Mouse (Mus musculus) gastrocnemius, adult 8-10 months (tissue): ENCODE measurements around the gene Pabpn1l. TPM values are rescaled to one million over a fixed set of nuclear protein-coding genes. Genes with fewer than 3 reads are reported as not detected.
A peak's percentile ranks its signal among the peaks of the same experiment; 100 is the strongest.
"Not testable (repeated sequence)": the region's sequence is repeated elsewhere in the genome, so short reads cannot be mapped to it uniquely, and the experiment has no call there.

Experiments
- DNase-seq, 2 experiments: peaks; one replicate each; pipeline ENCODE4 v3.0.0; 2022; ENCODE audit warnings: low spot score in 2 of 2
- microRNA-seq: library from miRNA; unstranded; fragments of <30 nt; microRNA quantifications from one replicate; pipeline ENCODE4 v1.2.0, GENCODE M21; 2022
- total RNA-seq, 4 experiments: library from RNA; stranded (reverse); gene quantifications; 2 replicates each; pipeline ENCODE4 v1.2.4; 2022

Gene Pabpn1l
- total RNA-seq, 4 experiments from 2014 or later = 0.27 TPM; not detected in 3

DNA sequence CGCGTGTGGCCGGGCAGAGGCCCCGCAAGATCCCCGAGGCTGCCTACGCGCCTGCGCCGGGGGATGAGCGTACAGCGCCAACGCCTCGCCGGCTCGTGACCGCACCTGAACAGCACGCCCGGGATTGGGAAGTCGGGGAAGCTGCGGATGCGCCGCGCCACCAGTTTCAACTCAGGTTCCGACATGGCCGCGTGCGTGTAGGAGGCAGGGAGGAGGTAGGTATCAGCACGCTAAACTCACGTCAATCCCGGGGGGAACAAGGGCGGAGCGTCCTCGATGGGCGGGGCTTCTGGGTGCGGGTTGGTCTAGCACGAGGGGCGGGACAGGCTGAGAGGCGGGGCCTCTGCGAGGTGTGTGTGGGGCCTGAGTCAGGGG lies 45.9 kb downstream of the Pabpn1l start, which contains the start of gene Aprt:
Gene Aprt, minus strand, starts transcription at position 262 of the 375 bp plus-strand sequence.
- peak; percentile 92 to 93 for DNase-seq

DNA sequence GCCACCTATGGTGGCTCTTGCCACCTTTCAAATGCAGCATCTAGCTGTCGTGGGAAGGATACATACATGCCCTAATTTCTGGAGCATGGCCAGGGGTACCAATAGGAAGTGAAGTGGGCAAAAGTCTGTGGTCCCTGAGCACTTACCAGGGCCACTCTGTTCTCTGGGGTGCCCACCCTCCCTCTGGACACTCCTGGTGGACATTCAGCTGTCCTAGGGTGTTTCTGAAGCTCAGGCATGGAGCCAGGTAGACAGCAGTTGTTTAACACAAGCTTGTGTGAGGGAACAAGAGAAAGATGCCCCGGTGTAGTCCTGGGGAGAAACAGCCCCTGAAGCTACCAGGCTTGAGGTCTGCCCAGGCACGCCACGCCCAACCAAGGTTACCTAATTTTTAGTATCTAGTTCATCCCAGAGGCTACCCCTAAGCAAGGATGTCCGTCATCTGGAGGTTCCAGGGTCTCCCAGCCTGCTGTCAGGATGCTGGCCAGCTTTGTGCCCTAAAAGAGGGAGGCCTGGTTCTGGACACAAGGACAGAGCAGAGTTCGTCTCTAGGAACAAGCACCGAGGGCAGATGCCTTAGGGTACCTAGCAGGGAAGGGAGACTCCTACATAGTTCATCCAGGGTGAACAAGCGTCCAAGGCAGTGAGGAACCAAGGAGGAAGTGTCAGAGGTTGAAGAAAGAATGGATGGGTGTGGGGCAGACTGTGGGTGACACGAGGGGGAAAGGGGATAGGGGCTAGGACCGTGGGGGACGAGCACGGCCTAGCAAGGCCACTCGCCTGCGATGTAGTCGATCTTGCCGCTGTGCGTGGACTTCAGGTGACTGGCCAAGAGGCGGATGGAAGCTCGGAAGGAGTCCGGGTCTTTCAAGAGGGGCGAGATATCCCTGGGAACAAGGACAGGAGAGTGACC lies 46.5 kb downstream of the Pabpn1l start:
- DNase-seq = no peak

DNA sequence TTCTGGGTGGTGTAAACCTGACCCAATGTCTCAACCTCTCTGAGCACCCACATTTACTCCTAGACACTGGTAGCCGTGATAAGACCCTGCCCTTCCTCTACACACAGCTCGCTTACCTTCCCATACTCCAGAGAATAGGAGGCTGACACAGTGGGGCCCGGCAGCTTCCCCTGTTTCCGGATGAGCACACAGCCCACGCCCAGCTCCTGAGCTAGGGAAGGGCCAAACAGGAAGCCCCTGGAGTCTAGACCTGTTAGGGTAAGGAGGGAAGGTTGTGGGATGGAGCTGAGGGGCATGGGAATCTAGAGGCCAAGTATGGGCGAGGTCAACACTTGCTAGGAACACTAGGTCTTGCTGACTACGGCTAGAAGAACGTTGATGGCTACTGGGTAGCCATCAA lies 47.3 kb downstream of the Pabpn1l start:
- DNase-seq = no peak

- no peak for DNase-seq
These were observed 47.8 kb downstream of the Pabpn1l start for GRCm38 (mm10) chr8:122574667-122575251.

- no peak for DNase-seq
These were observed 48.3 kb downstream of the Pabpn1l start for GRCm38 (mm10) chr8:122574264-122574663.

DNA sequence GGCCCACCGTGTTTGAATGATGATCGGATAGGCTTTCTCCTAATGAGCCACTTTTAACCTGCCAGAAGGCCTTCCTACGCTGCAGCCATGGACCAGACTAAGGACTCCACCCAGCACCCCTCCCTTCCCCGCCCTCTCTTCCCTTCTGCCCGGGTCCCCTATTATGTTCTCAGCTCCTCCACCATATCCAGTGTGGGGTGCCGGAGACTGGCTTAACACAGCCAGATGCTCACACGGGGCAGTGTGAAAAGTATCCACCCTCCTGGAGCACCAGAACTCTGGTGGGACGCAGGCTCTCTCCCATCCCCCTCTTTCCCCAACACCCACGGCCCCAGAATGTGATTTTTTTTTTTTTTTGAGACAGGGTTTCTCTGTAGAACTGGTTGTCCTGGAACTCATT lies 49.0 kb downstream of the Pabpn1l start:
- no peak for DNase-seq

- DNase-seq = not testable (repeated sequence)
These were observed 49.4 kb downstream of the Pabpn1l start for GRCm38 (mm10) chr8:122573176-122573575.

DNA sequence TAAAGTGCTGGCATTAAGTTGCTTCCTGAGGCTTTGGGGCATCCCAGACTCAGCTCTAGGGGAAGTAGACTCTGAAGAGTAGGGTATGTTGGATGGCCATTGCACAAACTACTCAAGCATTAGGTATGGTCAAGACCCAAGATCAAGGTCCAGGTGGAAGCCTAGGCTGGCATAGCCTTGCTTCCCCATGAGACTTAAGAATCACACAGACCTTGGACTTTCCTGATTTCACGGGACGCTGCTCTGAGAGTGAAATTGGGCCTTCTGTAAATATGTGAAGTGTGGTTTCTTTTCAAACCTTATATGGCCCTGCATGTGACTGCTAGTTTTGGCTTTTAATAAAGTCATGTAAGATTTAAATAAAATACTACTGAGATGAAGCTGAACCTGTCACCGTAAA lies 49.8 kb downstream of the Pabpn1l start:
- no peak for DNase-seq

DNA sequence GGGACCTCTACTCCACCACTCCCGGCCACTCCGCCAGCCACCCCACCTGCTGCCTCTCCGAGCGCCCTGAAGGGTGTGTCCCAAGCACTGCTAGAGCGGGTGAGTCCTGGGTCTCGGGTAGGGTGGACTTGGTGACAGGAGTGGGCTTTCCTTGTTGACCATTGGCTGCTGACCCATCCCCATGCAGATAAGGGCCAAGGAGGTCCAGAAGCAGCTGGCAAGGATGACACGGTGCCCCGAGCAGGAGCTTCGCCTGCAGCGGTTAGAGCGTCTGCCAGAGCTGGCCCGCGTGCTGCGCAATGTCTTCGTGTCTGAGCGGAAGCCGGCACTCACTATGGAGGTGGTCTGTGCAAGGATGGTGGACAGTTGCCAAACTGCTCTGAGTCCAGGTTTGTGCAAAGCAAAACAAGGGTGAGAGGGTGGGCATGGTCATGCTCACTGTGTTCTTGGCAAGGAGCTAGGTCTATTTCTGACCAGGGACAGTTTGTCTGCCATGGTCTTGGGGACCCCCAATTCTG lies 50.7 kb downstream of the Pabpn1l start:
- no peak for DNase-seq

DNA sequence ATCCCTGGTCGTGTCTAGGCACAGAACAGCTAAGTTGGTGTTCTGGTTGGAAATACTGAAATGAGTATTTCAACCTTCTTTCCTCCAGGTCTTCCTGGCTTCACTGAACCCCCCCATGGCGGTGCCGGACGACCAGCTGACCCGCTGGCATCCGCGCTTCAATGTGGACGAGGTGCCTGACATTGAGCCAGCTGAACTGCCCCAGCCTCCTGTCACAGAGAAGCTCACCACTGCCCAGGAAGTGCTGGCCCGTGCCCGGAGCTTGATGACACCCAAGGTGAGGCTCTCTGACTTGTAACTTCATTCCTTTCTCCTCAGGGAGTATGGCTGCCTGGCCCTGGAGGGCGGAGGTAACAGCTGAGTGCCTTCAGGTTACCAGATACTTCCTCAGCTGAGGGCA lies 51.4 kb downstream of the Pabpn1l start:
- DNase-seq = no peak

- DNase-seq = no peak
These were observed 52.5 kb downstream of the Pabpn1l start for GRCm38 (mm10) chr8:122569996-122570395.

Small RNA genes within 50 kb of the gene (microRNA-seq; reads per million reads assigned to microRNA genes)
- gene Mir6396 = not detected

Other genes with a start within 250 kb of the Pabpn1l start
- 10 to 100 TPM; 22.9 to 30.7 (median 25.8) TPM for gene Zc3h18, start 246.1 kb downstream of the Pabpn1l start, total RNA-seq
- not detected for gene Il17c, start 200.7 kb downstream of the Pabpn1l start, total RNA-seq
- gene Cyba, start 189.8 kb downstream of the Pabpn1l start, total RNA-seq = 1 to 10 TPM; 3.8 to 8.6 (median 5.7) TPM
- gene Mvd, start 179.3 kb downstream of the Pabpn1l start, total RNA-seq = 1 to 10 TPM; 3.4 to 5.5 (median 4.8) TPM
- 10 to 100 TPM in 3 of 4 experiments, 1 to 10 TPM in 1; 8.9 to 15.4 (median 13.7) TPM for gene Snai3, start 162.0 kb downstream of the Pabpn1l start, total RNA-seq
- gene Rnf166, start 146.7 kb downstream of the Pabpn1l start, total RNA-seq = 10 to 100 TPM; 29.9 to 37.5 (median 32.4) TPM
- gene Ctu2, start 146.6 kb downstream of the Pabpn1l start, total RNA-seq = 1 to 10 TPM; 6.1 to 7.2 (median 6.7) TPM
- gene Piezo1, start 71.4 kb downstream of the Pabpn1l start, total RNA-seq = 10 to 100 TPM; 11.7 to 14.4 (median 13.9) TPM
- 1 to 10 TPM in 1 of 4 experiments, under 1 TPM in 3; 0.47 to 1.0 (median 0.83) TPM for gene Cdt1, start 54.7 kb downstream of the Pabpn1l start, total RNA-seq
- 10 to 100 TPM; 42.7 to 49.4 (median 45.2) TPM for gene Aprt, start 45.8 kb downstream of the Pabpn1l start, total RNA-seq
- under 1 TPM; 0.92 to 0.96 (median 0.93) TPM for gene Galns, start 11.3 kb downstream of the Pabpn1l start, total RNA-seq
- 10 to 100 TPM; 38.7 to 49.7 (median 44.0) TPM for gene Trappc2l, start 11.1 kb downstream of the Pabpn1l start, total RNA-seq
- 10 to 100 TPM; 12.3 to 22.0 (median 17.2) TPM for gene Cbfa2t3, start 76.4 kb upstream of the Pabpn1l start, total RNA-seq
- 10 to 100 TPM; 10.5 to 13.1 (median 11.5) TPM for gene Acsf3, start 152.7 kb upstream of the Pabpn1l start, total RNA-seq
- 10 to 100 TPM; 17.7 to 29.9 (median 21.9) TPM for gene Cdh15, start 225.2 kb upstream of the Pabpn1l start, total RNA-seq